Mouse (Mus musculus) hindbrain, embryonic 16.5 days (tissue): ENCODE results near the gene Ell. TPM values are rescaled to one million over a fixed set of nuclear protein-coding genes. Genes with fewer than 3 reads are reported as not detected.

Experiments
- ATAC-seq: fragments of 200-750 bp; cut with Nextera tagmentation; 2 replicates; pipeline ENCODE4 v1.8.0; 2017; ENCODE audit warnings: moderate TSS enrichment, moderate library complexity
- H3K27ac ChIP-seq: fragments of 300-500 bp; sonication (generic); 2 replicates; pipeline ENCODE4 v1.5.1; 2014; ENCODE audit warnings: low read depth, mild to moderate bottlenecking, control low read depth, low read length, moderate library complexity
- H3K27me3 ChIP-seq: fragments of 300-500 bp; sonication (generic); replicated peaks from 2 replicates; pipeline ENCODE4 v1.6.1; 2014; ENCODE audit warnings: low read length; ENCODE audit not compliant: control insufficient read depth, insufficient read depth
- H3K36me3 ChIP-seq: fragments of 300-500 bp; sonication (generic); 2 replicates; pipeline ENCODE4 v1.6.1; 2014; ENCODE audit warnings: mild to moderate bottlenecking, low read length, moderate library complexity, mixed read lengths; ENCODE audit not compliant: control insufficient read depth, insufficient read depth
- H3K4me1 ChIP-seq: fragments of 300-500 bp; sonication (generic); 2 replicates; pipeline ENCODE4 v1.6.1; 2014; ENCODE audit warnings: low read depth, low read length; ENCODE audit not compliant: control insufficient read depth, insufficient read depth
- H3K4me2 ChIP-seq: fragments of 300-500 bp; sonication (generic); 2 replicates; pipeline ENCODE4 v1.6.1; 2014; ENCODE audit warnings: mild to moderate bottlenecking, low read length, control low read depth, moderate library complexity
- H3K4me3 ChIP-seq: fragments of 300-500 bp; sonication (generic); 2 replicates; pipeline ENCODE4 v1.5.1; 2014; ENCODE audit warnings: mild to moderate bottlenecking, low read length, control low read depth, moderate library complexity
- H3K9ac ChIP-seq: fragments of 300-500 bp; sonication (generic); 2 replicates; pipeline ENCODE4 v1.6.1; 2014; ENCODE audit warnings: low read depth, mild to moderate bottlenecking, control low read depth, low read length, moderate library complexity
- H3K9me3 ChIP-seq: fragments of 300-500 bp; sonication (generic); 2 replicates; pipeline ENCODE4 v1.6.1; 2014; ENCODE audit warnings: mild to moderate bottlenecking, low read length, moderate library complexity; ENCODE audit not compliant: control insufficient read depth
- WGBS: fragments of 180-500 bp; shearing (Covaris S2); extraction: QIAGEN DNeasy Blood & Tissue Kit; methylation state at CpG from one replicate; pipeline ENCODE4 v1.1.7; 2014; 5-methylcytosine and 5-hydroxymethylcytosine counted together
- polyA plus RNA-seq: library from polyadenylated mRNA; unstranded; fragments of >200 nt; fragmentation: Nextera tagmentation; extraction: Ambion mirVana; gene quantifications from 2 replicates; pipeline ENCODE4 v1.2.1, GENCODE M21; 2015

Gene Ell
- polyA plus RNA-seq, 1 experiment from 2014 or later, result 14.9 TPM

DNA sequence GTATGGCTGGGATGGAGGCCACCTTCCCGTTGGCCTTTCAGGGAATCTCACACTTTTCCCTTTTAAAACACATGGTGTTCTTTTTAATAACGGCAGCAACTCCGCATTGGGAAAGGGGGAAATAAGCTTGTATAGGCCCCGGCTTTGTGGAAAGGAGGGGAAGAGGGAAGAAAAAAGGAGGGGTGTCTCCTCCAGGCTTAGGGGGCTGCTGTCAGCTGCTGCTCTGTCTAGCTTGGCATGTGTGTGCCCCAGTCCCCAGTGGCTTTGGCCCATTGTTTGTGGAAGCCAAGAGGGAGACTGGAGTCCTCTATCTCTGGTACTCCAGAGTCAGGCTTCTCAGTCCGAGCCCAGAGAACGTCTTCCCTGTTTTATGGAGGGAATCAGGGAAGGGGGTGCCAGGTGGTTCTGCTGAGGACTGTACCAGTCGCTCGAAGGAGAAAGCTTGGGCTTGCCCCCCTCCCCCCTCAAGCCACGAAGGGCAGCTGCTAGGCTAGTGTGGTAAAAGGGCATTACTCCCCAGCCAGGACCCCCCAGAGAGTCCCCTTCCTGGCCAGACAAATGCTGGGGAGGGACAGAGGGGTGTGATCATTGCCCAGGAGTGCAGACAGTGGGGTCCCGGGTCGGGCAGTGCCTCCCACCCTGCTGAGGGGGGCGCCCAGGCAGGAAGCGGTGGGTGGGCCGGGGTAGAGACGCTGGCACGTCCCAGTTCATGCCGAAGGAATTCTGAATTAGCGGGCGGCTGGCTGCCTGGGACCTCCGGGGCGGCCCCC lies 44.1 kb upstream of the Ell start:
- 3% methylated on average over 19 of the region's 21 CpGs for WGBS
- peak; percentile 38 for ATAC-seq
- no peak overlapping the region for H3K9ac ChIP-seq
- H3K4me1 ChIP-seq, result peaks cover 29% of the 10 kb centered on the region
- no peaks in the 10 kb centered on the region for H3K9me3 ChIP-seq
- peaks cover 83% of the 10 kb centered on the region for H3K27me3 ChIP-seq
- no peak overlapping the region for H3K4me2 ChIP-seq
- H3K36me3 ChIP-seq, result no peaks in the 10 kb centered on the region
- H3K4me3 ChIP-seq, result no peak overlapping the region
- no peak overlapping the region for H3K27ac ChIP-seq

DNA sequence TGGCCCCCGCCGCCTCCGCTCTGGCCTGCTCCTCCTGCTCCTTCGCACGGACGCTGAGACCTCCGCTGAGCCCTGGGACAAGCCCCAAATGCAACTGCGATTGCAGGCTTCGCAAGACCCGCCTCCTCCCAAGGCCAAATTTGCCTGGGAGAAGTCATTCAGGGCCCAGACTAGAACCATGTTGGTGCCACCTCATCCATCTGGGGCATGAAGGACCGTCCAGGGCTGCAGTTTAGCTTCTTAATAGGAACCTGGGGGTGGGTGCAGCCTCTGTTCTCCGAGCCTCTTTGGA lies 43.5 kb upstream of the Ell start:
- H3K27ac ChIP-seq, result no peak overlapping the region
- WGBS, result 7% methylated on average over 12 of the region's 12 CpGs
- H3K27me3 ChIP-seq, result peaks cover 83% of the 10 kb centered on the region
- H3K4me2 ChIP-seq, result no peak overlapping the region
- no peaks in the 10 kb centered on the region for H3K36me3 ChIP-seq
- H3K9me3 ChIP-seq, result no peaks in the 10 kb centered on the region
- H3K4me1 ChIP-seq, result peaks cover 29% of the 10 kb centered on the region
- ATAC-seq, result no peak
- H3K4me3 ChIP-seq, result no peak overlapping the region
- H3K9ac ChIP-seq, result no peak overlapping the region

DNA sequence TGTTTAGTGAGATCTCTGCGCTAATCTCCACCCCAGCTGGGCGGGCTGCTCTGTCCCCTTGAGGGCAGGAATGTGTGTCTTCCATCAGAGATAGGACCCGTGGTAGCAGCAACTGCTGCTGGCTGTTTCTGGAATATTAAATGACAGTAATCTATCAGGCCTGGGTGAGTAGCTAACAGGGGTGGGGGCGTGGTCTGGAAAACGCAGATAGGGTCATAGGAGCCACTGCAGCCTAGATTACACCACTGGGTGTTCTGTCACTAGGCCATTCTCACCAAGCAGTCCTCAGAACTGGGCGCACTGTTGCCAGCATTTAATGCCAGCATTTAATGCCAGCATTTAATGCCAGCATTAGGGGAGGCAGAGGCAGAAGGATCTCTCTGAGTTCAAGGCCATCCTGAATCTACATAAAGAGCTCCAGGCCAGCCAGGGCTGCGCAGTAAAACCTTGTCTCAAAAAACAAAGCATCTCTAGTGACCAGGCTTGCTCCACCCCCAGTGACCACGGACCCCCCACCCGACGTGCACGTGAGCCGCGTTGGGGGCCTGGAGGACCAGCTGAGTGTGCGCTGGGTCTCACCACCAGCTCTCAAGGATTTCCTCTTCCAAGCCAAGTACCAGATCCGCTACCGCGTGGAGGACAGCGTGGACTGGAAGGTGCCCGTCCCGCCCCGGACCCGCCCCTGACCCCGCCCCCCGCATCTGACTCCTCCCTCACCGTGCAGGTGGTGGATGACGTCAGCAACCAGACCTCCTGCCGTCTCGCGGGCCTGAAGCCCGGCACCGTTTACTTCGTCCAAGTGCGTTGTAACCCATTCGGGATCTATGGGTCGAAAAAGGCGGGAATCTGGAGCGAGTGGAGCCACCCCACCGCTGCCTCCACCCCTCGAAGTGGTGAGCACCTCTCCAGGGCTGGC lies 38.6 kb upstream of the Ell start:
- H3K9ac ChIP-seq, result no peak overlapping the region

DNA sequence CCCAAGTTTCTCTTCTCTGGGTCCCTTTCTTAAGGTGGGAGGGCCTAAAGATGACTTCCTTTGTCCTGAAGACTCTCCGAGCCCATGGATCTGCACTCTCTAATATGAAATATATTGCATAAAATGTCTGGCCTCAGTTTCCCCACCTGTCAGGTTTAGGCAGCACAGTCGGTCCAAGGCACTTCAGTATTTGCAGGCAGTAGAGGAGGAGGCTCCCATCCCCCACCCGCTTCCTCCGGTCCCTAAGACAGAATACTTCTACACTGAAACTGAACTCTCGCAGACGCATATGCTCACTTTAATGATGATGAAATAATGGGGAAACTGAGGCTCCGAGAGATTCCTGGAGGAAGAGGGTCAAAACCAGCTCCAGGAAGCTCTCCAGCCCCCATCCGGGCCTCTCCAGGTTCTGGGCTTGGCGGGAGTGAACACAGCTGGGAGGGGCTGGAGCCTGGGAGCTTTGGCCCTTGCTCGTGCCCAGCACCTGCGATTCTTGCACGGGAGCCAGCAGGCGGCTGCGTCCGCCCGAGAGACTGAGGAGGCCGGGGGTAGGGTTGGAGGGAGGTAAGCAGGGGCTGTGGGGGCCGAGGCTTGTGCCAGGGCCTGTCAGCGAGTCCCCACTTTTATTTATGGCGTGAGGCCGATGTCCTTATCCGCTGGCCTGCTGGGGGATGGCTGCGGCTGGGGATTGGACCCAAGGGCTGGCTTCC lies 37.3 kb upstream of the Ell start:
- H3K4me1 ChIP-seq, result peaks cover 37% of the 10 kb centered on the region
- H3K9me3 ChIP-seq, result no peaks in the 10 kb centered on the region
- WGBS, result 11% methylated on average over 22 of the region's 23 CpGs
- no peak for ATAC-seq
- H3K4me3 ChIP-seq, result no peak overlapping the region
- H3K27me3 ChIP-seq, result peaks cover 55% of the 10 kb centered on the region
- H3K36me3 ChIP-seq, result no peaks in the 10 kb centered on the region
- H3K9ac ChIP-seq, result 0 out of 2 replicates have a peak overlapping the region, but pooled peaks have one; percentile 18
- H3K4me2 ChIP-seq, result peak overlapping the region; percentile 8; the same call in 1 of the 2 replicates
- no peak overlapping the region for H3K27ac ChIP-seq

More for the DNA sequence above, 38.6 kb upstream of the Ell start:
- Histone ChIP-seq H3K4me3 (0 out of 2 replicates have a peak overlapping the region, but pooled peaks have one; percentile 14), H3K27ac (no peak overlapping the region), H3K27me3 (peaks cover 68% of the 10 kb centered on the region), H3K4me1 (peaks cover 34% of the 10 kb centered on the region), H3K4me2 (peak overlapping the region; percentile 39), H3K36me3 (no peaks in the 10 kb centered on the region), H3K9me3 (no peaks in the 10 kb centered on the region)
- ATAC-seq, result no peak
- 7% methylated on average over 34 of the region's 39 CpGs for WGBS

DNA sequence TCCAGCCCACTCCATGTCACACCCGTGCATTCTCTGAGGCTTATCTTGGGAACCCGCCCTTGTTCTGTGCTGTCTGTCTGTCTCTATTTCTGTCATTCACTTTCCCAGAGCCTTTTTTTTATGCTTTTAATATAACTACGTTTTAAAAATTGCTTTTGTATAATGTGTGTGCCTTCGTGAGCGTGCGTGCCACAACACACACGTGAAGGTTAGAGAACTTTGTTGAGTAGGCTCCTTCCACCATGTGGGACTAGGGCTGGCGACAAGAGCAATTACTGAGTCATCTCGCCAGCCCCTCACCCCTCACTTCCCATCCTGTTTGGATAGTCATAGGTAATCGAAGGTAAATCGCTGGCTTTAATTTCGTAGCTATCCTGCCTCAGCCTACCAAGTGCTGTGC lies 36.7 kb upstream of the Ell start:
- no peak overlapping the region for H3K27ac ChIP-seq
- H3K4me2 ChIP-seq, result no peak overlapping the region
- peaks cover 1% of the 10 kb centered on the region for H3K36me3 ChIP-seq
- ATAC-seq, result no peak
- H3K4me1 ChIP-seq, result peaks cover 37% of the 10 kb centered on the region
- H3K4me3 ChIP-seq, result no peak overlapping the region
- WGBS, result 34% methylated on average over 12 of the region's 12 CpGs
- no peak overlapping the region for H3K9ac ChIP-seq
- no peaks in the 10 kb centered on the region for H3K9me3 ChIP-seq
- H3K27me3 ChIP-seq, result peaks cover 53% of the 10 kb centered on the region

DNA sequence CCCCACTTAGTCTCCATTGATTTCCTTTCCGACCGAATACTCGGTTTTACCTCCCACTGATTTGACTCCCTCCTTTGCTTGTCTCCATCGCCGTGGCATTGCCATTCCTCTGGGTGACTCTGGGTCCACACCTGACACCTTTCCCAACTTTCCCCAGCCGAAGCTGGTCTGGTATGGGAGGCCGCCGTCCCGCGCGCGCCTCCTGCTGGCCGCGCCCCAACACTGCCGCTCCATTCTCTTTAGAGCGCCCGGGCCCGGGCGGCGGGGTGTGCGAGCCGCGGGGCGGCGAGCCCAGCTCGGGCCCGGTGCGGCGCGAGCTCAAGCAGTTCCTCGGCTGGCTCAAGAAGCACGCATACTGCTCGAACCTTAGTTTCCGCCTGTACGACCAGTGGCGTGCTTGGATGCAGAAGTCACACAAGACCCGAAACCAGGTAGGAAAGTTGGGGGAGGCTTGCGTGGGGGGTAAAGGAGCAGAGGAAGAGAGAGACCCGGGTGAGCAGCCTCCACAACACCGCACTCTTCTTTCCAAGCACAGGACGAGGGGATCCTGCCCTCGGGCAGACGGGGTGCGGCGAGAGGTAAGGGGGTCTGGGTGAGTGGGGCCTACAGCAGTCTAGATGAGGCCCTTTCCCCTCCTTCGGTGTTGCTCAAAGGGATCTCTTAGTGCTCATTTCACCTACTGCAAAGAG lies 36.1 kb upstream of the Ell start:
- Histone ChIP-seq H3K9ac (no peak overlapping the region), H3K36me3 (peaks cover 6% of the 10 kb centered on the region), H3K4me1 (peaks cover 37% of the 10 kb centered on the region), H3K9me3 (no peaks in the 10 kb centered on the region), H3K27ac (no peak overlapping the region), H3K4me3 (no peak overlapping the region), H3K27me3 (peaks cover 47% of the 10 kb centered on the region), H3K4me2 (peak overlapping the region; percentile 5; the same call in 1 of the 2 replicates)
- ATAC-seq, result no peak
- WGBS, result 14% methylated on average over 46 of the region's 46 CpGs

DNA sequence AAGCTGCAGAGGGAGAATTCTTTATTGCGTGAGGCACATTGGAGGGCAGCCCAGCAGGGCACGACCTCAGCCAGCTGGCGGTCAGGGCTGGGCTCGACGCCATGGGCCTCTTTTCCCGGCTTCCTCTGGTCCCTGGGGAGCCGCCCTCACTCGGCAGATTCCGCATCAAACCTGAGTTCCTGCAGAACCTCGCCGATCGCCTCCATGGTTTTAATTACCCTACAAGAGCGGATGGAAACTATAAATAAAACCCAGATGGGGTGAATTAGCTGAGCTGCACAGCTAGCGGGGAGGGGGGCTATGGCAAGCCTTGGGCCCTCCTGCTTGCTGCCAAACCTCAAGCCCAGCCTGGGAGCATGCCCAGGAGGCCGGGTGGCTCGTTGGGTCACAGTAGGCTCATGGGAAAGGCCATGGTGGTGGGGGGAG lies 35.0 kb upstream of the Ell start:
- Histone ChIP-seq H3K4me1 (peaks cover 46% of the 10 kb centered on the region), H3K9me3 (no peaks in the 10 kb centered on the region), H3K36me3 (peaks cover 9% of the 10 kb centered on the region), H3K4me2 (no peak overlapping the region; the same call in 1 of the 2 replicates), H3K27me3 (peaks cover 36% of the 10 kb centered on the region), H3K9ac (0 out of 2 replicates have a peak overlapping the region, but pooled peaks have one; percentile 1), H3K4me3 (no peak overlapping the region; the same call in 1 of the 2 replicates), H3K27ac (peak overlapping the region; percentile 48)
- WGBS, result 35% methylated on average over 16 of the region's 16 CpGs
- ATAC-seq, result no peak

DNA sequence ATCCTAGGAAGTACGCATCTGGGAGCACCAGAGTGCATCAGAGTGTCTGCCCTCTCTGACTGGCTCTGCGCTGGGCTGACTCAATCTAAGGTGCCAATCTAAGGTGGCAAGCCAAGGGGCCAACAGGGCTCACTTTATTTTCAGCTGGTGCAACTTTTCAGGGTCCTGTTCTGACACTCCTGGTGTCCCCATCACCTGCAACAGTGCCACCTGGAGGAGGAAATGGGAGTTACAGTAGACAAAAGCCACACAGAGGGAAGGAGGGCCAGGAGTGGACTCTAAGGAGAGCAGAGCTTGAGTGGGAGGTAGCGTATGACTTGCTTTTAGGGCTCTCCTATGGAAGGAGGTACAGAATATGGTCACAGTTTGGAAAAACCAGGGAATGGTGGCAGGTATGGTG lies 34.4 kb upstream of the Ell start:
- ATAC-seq, result no peak; the same call in 1 of the 2 replicates
- peaks cover 9% of the 10 kb centered on the region for H3K36me3 ChIP-seq
- peaks cover 50% of the 10 kb centered on the region for H3K4me1 ChIP-seq
- peak overlapping the region; percentile 48 for H3K27ac ChIP-seq
- 68% methylated on average over 3 of the region's 3 CpGs for WGBS
- H3K4me3 ChIP-seq, result no peak overlapping the region
- H3K4me2 ChIP-seq, result peak overlapping the region; percentile 65
- no peak overlapping the region for H3K9ac ChIP-seq
- no peaks in the 10 kb centered on the region for H3K9me3 ChIP-seq
- H3K27me3 ChIP-seq, result peaks cover 31% of the 10 kb centered on the region
